Mouse (Mus musculus) neutrophil, adult 5-6 weeks (primary cell): ENCODE results near the gene Cwc22. TPM values are rescaled to one million over a fixed set of nuclear protein-coding genes. Genes with fewer than 3 reads are reported as not detected.

Experiments
- ATAC-seq: fragments of 151-379, 151-347 bp; 2 replicates; pipeline ENCODE4 v1.8.0; 2017; ENCODE audit warnings: mild to moderate bottlenecking, moderate TSS enrichment; ENCODE audit not compliant: insufficient number of reproducible peaks, poor library complexity, low FRiP score, severe bottlenecking; ENCODE audit errors: extremely low read depth
- total RNA-seq: library from RNA; stranded (forward); fragments of 200-1000 nt; gene quantifications from 2 replicates; pipeline ENCODE4 v1.2.3, GENCODE M21; 2017

The Cwc22 gene
- total RNA-seq = 81.6 and 106 TPM in 2 replicates

- peak; percentile 99 for ATAC-seq
Observed at GRCm38 (mm10) chr2:77945596-77946485, at the start of gene Cwc22. TSS of gene Cwc22 (minus strand) at chr2:77946375.

GRCm38 (mm10) chr2:77993727-77994401 lies 47.7 kb upstream of the Cwc22 start:
- no peak for ATAC-seq

DNA sequence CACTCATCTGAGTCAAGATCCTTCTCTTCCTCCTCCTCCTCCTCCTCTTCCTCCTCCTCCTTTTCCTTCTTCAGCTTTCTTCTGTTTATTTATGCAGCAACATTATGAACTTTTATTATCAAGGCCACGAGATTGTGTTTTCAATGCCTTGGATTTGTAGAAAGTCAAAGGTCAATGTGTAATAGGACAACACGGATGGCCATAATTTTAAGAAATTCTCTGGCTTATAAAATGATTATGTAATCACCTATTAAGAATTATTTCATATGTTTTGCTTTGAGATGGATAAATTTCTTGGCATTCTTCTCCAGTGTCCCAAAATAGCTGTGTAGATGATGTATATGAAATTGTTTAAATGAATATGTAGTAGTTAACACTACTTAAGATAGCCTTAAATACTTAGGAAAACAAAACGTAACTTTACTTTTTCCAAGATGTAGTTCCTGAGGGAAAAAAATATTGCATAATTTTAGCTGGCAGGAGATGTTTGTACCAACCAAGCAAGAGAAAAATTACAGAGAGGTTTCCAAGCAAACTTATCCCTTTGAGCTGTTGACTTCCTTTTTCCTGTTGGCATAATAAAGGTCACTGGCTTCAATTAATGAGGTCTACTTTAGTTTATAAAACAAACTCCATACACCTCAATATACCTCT lies 46.9 kb upstream of the Cwc22 start:
- no peak for ATAC-seq

DNA sequence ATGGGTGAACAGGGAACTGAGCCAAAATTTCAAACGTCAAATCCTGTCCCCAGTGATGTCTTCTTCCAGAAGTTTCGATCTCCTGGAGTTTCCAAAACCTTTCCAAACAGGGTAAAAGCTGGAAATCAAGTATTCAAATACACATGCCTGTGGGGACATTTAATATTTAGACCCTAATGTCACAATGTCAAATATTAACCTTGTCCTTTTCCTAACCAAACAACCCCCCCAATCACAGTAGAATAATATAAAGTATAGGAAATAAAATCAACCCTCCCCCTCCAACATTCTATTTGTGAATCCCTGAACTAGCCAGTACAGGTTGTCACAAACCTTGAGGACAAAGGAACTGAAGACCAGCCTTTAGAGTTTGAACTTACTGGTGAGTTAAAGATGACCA lies 44.6 kb upstream of the Cwc22 start:
- no peak for ATAC-seq

DNA sequence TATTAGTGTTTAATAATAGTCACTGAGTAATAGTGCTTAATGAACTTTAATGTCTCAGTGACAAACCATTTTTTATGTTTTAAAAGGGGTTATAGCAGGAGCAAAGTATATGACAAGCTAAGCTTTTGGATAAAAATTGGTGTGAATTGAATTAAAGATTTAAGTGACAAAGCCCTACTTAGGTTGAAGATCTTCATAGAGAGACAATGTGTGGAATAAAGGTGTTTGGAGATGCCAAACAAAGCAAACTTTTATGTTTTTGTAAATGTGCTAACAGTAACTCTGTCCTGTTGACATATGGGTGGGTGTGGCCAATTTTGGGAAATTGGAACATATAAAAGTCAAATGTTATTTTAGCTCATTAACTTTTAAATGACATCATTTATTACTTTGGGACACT lies 43.9 kb upstream of the Cwc22 start:
- ATAC-seq = no peak

- no peak for ATAC-seq
Observed at GRCm38 (mm10) chr2:77989390-77989789, 43.2 kb upstream of the Cwc22 start.

DNA sequence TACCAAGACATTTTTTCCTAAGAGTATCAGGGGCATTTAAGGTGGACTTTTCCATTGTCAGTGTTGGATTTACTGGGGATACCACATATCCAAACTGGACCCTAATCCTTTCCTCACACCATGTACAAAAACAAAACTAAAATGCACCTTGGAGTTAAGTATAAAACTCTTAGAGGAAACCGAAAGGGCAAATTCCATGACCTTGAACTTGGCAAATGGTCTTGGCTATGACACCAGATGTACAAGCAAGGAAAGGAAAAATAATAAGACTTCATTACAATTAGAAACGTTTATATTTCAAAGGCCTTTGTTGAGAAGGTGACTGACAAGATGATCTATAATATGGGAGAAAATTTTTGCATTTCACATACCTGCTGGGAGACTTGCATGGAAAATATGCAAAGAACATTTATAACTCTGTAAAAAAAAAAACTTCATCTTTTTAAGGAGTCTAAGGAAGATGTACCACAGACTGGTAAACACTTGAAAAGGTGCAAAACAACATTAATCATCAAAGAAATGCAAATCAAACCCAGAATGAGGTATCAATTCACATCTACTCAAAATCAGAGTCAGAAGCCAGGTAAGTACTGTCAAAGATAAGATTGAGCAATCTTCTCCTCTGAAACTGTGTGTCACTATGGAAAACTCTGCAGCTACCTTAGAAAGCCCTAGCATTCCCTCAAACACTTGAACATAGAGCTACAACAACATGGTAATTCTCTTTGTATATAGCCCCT lies 40.0 kb upstream of the Cwc22 start:
- no peak for ATAC-seq

DNA sequence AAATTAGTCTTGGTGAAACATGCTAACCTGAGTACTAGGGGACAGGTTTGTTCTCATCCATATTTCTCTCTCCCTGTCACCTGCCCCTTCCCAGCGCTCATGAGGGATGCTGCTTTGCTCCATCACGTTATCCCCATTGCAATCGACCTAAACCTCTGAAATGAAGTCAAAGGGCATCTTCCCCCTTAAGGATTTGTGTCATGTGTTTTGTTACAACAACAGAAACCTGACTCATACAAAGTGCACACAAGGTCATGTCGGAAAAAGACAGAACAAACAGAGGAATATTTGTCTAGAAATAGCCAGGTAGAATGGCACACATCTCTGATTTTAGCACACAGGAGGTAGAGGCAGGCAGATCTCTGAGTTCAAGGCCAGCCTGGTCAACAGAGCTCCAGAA lies 38.0 kb upstream of the Cwc22 start:
- ATAC-seq = no peak

DNA sequence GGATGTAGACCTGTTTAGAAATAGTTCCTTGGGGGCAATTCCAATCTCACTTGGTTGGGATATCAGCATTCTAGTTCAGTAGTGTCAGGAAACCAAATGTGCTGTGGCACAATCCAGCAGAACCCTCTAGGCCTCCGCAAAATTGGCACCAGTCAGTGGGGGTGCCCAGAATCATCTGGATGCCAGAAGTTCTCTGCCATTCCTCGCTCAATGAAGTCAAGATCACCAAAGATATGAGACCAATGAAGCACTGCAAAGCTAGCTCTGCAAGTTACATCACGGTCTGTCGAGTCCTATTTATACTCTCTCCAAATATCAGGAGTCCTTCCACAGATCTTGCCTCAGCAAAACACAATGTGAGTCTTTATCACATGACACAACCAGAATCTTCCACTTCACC lies 35.7 kb upstream of the Cwc22 start:
- no peak for ATAC-seq

DNA sequence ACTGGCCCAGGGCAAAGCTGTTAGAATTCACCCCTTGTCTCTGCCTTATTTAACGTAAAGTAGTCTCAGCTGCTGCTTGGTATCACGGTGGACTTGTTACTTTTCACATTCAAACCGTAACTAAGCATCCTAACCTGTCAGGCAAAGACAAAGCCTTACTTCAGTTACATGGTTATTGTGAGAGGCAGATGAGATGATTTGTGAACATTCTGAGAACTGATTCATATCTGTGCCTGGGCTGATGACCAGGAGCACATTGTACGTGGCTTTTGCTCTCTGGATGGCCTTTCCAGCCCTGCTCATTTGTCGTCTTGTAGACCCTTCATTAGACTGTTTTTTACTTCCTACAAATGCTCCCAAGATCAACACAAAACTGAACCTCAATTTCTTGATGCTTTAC lies 34.5 kb upstream of the Cwc22 start:
- no peak for ATAC-seq

GRCm38 (mm10) chr2:77979519-77979918 lies 33.3 kb upstream of the Cwc22 start:
- no peak for ATAC-seq

DNA sequence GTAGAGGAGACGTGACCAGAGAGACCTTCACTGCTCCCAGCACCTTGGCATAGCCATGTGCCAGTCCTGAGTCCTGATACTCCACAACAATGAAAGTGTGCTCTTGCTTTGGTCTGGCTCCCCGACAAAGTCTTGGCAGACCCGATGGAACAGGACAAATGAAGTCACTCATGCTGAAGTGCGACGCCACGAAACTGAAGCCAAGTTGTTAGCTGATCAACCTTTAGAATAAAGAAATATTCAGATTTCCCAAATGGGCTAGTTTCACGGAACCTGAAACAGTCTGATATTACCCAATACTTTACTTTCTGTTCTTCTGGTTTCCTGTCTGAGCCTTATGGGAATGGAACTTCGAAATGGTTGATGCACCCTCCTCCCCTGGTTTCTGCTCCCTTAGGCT lies 32.9 kb upstream of the Cwc22 start:
- ATAC-seq = no peak

- no peak for ATAC-seq
Observed at GRCm38 (mm10) chr2:77978256-77978655, 32.1 kb upstream of the Cwc22 start.

DNA sequence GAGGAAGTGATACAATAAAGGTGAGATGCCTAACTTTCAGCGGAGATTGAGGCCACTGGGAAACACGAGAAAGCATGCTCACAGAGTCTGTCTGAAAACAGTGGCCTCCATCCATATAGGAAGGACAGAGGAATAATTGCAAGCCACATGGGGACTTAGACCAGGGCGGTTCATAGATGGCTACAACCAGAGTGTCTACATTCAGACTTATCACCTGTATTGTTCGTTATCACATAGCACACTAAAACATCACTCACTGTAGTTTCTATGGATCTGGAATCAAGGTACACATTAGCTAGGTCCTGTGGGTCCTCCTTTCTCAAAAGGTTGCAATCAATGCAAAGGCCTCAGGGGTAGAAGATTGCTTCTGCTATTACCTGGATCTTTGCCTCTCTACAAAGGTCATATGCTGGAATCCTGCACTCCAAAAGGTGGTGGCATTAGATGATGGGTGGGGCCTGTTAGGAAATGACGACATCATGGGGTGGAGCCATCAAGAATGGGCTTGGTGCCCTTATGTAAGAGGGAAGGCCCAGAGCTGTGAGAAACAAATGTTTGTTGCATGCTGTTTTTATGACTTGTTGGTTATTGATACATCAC lies 30.2 kb upstream of the Cwc22 start:
- no peak for ATAC-seq

- no peak for ATAC-seq
Observed at GRCm38 (mm10) chr2:77975606-77976005, 29.4 kb upstream of the Cwc22 start.

DNA sequence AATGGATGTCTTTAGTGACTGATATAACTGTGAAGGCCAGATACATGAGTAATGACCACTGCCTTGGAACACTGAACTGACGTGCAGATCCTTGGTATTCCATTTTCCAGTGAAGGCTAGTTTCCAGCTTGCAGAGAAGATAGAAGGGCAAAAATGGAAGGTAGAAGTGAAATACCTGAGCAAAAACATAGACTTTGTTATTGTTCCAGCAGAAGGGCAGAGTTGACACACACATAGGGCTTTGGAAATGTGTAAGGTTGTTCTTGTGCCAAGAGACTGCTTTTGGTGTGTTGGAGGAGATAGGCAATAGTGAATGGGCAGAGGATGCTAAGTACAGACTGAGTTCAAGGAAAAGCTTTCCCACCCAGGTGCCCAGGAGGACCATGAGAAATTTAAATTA lies 28.8 kb upstream of the Cwc22 start:
- no peak for ATAC-seq

- ATAC-seq = no peak
Observed at GRCm38 (mm10) chr2:77974366-77974765, 28.2 kb upstream of the Cwc22 start.

DNA sequence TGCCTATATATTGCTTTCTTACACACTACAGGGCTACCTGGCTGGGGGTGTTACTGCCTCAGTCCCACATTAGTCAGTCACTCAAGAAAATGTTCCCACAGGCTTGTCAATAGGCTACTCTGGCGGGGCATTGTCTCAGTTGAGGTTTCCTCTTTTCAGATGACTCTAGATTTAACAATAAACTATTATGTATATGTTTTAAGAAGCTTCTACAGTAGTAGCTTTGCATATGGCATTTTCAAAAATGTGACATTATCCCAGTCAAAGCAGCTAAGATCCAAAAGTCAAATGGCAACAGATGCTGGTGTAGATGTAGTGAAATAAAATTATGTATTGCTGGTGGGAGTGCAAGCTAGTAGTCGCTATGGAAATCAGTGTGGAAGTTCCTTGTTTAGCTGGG lies 27.1 kb upstream of the Cwc22 start:
- no peak for ATAC-seq

DNA sequence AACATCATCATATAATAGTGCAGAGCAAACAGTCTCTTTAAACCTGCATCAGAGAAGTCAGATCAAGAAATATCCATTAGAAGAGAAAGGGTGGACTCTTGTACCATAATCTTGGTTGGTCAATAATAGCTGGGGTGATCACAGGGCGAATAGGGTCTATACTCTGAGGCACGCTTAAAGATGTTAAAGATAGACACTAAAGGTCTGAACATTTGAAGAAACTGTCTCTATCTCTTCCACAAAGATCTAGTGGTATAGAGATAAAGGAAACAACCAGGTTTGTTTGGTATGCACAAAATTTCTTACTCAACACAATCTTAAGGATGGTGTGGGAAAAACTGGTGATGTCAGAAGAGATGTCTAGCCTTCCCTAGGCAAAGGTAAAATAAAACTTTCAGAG lies 26.4 kb upstream of the Cwc22 start:
- no peak for ATAC-seq
